Mouse (Mus musculus) myocyte (in vitro differentiated cells): Measurements from ENCODE around the gene Zc3hav1l.

Experiments used
- CEBPB ChIP-seq: IDR thresholded peaks from 2 replicates; pipeline ENCODE4 v1.6.1; 2011; ENCODE audit warnings: mild to moderate bottlenecking, moderate library complexity; ENCODE audit not compliant: poor library complexity, insufficient read depth, severe bottlenecking
- E2F4 ChIP-seq: IDR thresholded peaks from one replicate; pipeline ENCODE4 v1.6.1; 2011; ENCODE audit warnings: mild to moderate bottlenecking, control low read depth, moderate library complexity; ENCODE audit not compliant: insufficient read depth
- MAX ChIP-seq: IDR thresholded peaks from one replicate; pipeline ENCODE4 v1.6.1; 2011; ENCODE audit warnings: low read depth, mild to moderate bottlenecking, control low read depth
- MYOD1 ChIP-seq, 3 experiments: IDR thresholded peaks; one replicate each; pipeline ENCODE4 v1.6.1; 2011; ENCODE audit warnings: control low read depth in 2 of 3, low read depth in 2 of 3, mild to moderate bottlenecking in 2 of 3, moderate library complexity in 1 of 3; ENCODE audit not compliant: insufficient read length in 2 of 3, control insufficient read depth in 1 of 3
- MYOG ChIP-seq, 3 experiments: IDR thresholded peaks; one replicate each; pipeline ENCODE4 v1.6.1; 2011; ENCODE audit warnings: control low read depth in 2 of 3, low read depth in 2 of 3, mild to moderate bottlenecking in 2 of 3; ENCODE audit not compliant: insufficient read length in 2 of 3, control insufficient read depth in 1 of 3, insufficient read depth in 1 of 3
- POLR2A ChIP-seq: IDR thresholded peaks from one replicate; pipeline ENCODE4 v1.6.1; 2011; ENCODE audit warnings: low read depth, mild to moderate bottlenecking, control low read depth, moderate library complexity; ENCODE audit not compliant: insufficient read length
- POLR2AphosphoS2 ChIP-seq: IDR thresholded peaks from one replicate; pipeline ENCODE4 v1.6.1; 2011; ENCODE audit warnings: low read depth, control low read depth; ENCODE audit not compliant: insufficient read length
- SRF ChIP-seq: IDR thresholded peaks from one replicate; pipeline ENCODE4 v1.6.1; 2011; ENCODE audit warnings: low read depth; ENCODE audit not compliant: control insufficient read depth, insufficient read length
- TCF12 ChIP-seq: IDR thresholded peaks from one replicate; pipeline ENCODE4 v1.6.1; 2011; ENCODE audit warnings: mild to moderate bottlenecking, control low read depth; ENCODE audit not compliant: poor library complexity, insufficient read depth, severe bottlenecking
- USF1 ChIP-seq: IDR thresholded peaks from one replicate; pipeline ENCODE4 v1.6.1; 2011; ENCODE audit warnings: low read depth, mild to moderate bottlenecking, control low read depth, moderate library complexity

GRCm38 (mm10) chr6:38238382-38238781 lies 60.7 kb downstream of the Zc3hav1l start:
- TF ChIP-seq E2F4 (no peak), POLR2A (no peak), TCF12 (no peak), POLR2AphosphoS2 (no peak), MAX (no peak), MYOG (IDR thresholded peaks at IDR 0.05; ENCODE audit: control insufficient read depth in 1 of 3, insufficient read depth in 1 of 3, insufficient read length in 2 of 3, low read depth in 2 of 3) (no peak), USF1 (no peak), CEBPB (no peak), MYOD1 (IDR thresholded peaks at IDR 0.05; ENCODE audit: control insufficient read depth in 1 of 3, insufficient read length in 2 of 3, low read depth in 2 of 3) (no peak), SRF (no peak)
